Mouse (Mus musculus): ENCODE measurements at regions not wholly inside any gene's neighbourhood (a gene's known extent, or its start where the extent isn't known, plus 50 kb on each side); places are given as distances from the start of the nearest gene placed in this dataset.

DNA sequence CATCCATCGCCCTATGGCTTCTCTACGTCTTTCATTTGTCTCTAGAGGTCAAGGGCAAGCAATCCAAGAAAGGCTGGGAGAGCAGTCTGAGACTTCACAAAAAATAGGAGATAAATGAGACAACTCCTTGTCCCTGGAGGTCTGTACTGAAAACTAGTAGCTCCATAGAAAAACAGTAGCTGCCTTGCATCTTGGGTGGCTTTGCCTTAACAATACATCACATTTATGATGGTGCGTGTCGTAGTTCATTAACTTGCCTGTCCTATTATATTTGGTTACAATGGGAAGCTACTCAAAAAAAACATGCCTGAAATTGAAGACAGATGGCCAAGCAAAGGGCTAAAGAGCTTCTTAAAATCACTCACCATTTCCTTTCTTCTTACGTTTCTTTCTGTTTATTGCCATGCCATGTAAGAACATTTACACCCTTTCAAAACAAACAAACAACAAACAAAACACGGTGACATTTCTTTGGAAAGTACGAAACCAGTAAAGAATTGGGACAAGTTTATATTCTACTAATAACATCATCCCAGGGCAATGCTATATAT is 211.2 kb upstream of the Hhip start:
- no peak overlapping the region for H3K4me2 ChIP-seq (replicated peaks; ENCODE audit: low read depth)
- H3K27me3 ChIP-seq (replicated peaks; ENCODE audit: control insufficient read depth, insufficient read depth, low read length) = no peaks in the 10 kb centered on the region
- H3K4me3 ChIP-seq (ENCODE audit: low read depth, low read length) = no peak overlapping the region
- no peaks in the 10 kb centered on the region for H3K9me3 ChIP-seq (ENCODE audit: control insufficient read depth)
- WGBS = 84% methylated on average over 7 of the region's 7 CpGs
- no peaks in the 10 kb centered on the region for H3K36me3 ChIP-seq (ENCODE audit: control insufficient read depth, insufficient read depth)
- no peak overlapping the region for H3K27ac ChIP-seq (ENCODE audit: low read depth, low read length)
- TF ChIP-seq CTCF (IDR thresholded peaks at IDR 0.05; ENCODE audit: low read depth) = no peak
- ATAC-seq = no peak
- no peak overlapping the region for H3K9ac ChIP-seq (ENCODE audit: low read depth, low read length)
- no peaks in the 10 kb centered on the region for H3K4me1 ChIP-seq (replicated peaks; ENCODE audit: control insufficient read depth, insufficient read depth, low read length)

DNA sequence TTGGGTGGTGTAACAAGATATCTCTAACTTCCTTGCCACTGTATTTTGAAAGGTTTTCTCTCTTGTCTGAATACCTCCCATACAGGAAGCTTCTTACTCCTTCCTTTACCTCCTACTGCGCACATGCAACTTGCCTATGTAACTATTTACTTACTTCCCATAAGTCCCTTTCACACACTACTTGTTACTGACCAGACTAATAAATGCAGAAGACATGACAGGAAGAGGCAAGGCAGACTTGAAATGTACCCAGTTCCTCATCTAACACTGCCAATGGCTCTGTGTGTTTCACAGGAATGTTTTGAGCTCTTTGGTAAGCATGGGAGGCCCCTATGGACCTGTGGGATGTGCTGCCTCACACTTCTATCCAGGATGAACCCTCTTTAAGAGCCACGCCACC is 207.1 kb upstream of the Hhip start:
- Histone ChIP-seq H3K27ac (ENCODE audit: low read depth, low read length) (no peak overlapping the region), H3K4me1 (replicated peaks; ENCODE audit: control insufficient read depth, insufficient read depth, low read length) (no peaks in the 10 kb centered on the region), H3K27me3 (replicated peaks; ENCODE audit: control insufficient read depth, insufficient read depth, low read length) (no peaks in the 10 kb centered on the region), H3K9me3 (ENCODE audit: control insufficient read depth) (no peaks in the 10 kb centered on the region), H3K9ac (ENCODE audit: low read depth, low read length) (no peak overlapping the region), H3K4me2 (replicated peaks; ENCODE audit: low read depth) (no peak overlapping the region), H3K36me3 (ENCODE audit: control insufficient read depth, insufficient read depth) (no peaks in the 10 kb centered on the region), H3K4me3 (ENCODE audit: low read depth, low read length) (no peak overlapping the region)
- ATAC-seq = no peak
- 81% methylated on average over 2 of the region's 2 CpGs for WGBS
- TF ChIP-seq CTCF (IDR thresholded peaks at IDR 0.05; ENCODE audit: low read depth) = no peak

DNA sequence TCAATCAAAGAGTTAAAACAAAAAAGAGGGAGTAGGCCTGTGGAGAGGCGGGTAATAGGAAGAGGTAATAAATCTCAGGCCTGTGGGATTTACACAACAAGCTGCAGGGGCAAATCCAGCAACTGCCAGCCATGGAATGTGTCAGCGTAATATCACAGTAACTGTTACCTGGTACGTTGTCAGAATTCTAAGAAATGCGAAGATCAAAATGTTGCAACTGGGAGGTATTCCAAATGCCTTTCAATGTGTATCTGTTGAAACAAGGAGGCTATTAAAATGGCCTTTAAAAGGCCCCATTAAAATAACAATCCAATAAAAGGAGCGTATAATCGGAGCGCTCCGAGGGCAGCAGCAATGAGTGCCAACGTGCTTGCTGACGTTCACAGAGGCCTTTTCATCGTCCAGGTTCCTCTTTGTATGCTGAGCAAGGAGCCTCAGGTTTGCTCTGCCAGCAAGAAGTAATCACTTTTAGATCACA is 205.7 kb upstream of the Hhip start:
- Histone ChIP-seq H3K4me1 (replicated peaks; ENCODE audit: control insufficient read depth, insufficient read depth, low read length) (no peaks in the 10 kb centered on the region), H3K4me2 (replicated peaks; ENCODE audit: low read depth) (no peak overlapping the region), H3K27ac (ENCODE audit: low read depth, low read length) (no peak overlapping the region), H3K9ac (ENCODE audit: low read depth, low read length) (no peak overlapping the region), H3K27me3 (replicated peaks; ENCODE audit: control insufficient read depth, insufficient read depth, low read length) (no peaks in the 10 kb centered on the region), H3K4me3 (ENCODE audit: low read depth, low read length) (no peak overlapping the region), H3K36me3 (ENCODE audit: control insufficient read depth, insufficient read depth) (no peaks in the 10 kb centered on the region), H3K9me3 (ENCODE audit: control insufficient read depth) (no peaks in the 10 kb centered on the region)
- no peak for TF ChIP-seq CTCF (IDR thresholded peaks at IDR 0.05; ENCODE audit: low read depth)
- 61% methylated on average over 11 of the region's 11 CpGs for WGBS
- no peak for ATAC-seq

DNA sequence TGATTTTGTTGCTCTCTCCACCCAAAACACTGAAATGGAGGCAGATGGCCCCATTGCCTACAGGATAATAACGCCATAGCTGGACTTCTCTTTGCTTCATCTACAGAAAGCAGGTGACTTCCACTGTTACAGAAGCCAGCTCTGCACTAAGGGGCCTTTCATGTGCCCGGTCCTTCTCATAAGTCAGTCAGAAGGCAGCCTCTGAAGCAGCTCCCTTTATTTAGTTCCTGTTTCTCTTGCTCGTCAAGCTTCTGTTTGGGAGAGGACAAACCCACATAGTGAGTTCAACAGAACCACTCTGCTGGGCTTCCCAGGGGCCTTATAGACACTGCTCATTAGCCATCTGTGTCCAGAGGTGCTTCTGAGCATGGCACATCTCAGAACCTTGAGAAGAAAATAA is 205.1 kb upstream of the Hhip start:
- 84% methylated on average over 3 of the region's 3 CpGs for WGBS
- no peak overlapping the region for H3K27ac ChIP-seq (ENCODE audit: low read depth, low read length)
- H3K4me3 ChIP-seq (ENCODE audit: low read depth, low read length) = no peak overlapping the region
- no peak overlapping the region for H3K4me2 ChIP-seq (replicated peaks; ENCODE audit: low read depth)
- no peaks in the 10 kb centered on the region for H3K27me3 ChIP-seq (replicated peaks; ENCODE audit: control insufficient read depth, insufficient read depth, low read length)
- no peak overlapping the region for H3K9ac ChIP-seq (ENCODE audit: low read depth, low read length)
- no peaks in the 10 kb centered on the region for H3K36me3 ChIP-seq (ENCODE audit: control insufficient read depth, insufficient read depth)
- no peak for ATAC-seq
- H3K4me1 ChIP-seq (replicated peaks; ENCODE audit: control insufficient read depth, insufficient read depth, low read length) = no peaks in the 10 kb centered on the region
- no peaks in the 10 kb centered on the region for H3K9me3 ChIP-seq (ENCODE audit: control insufficient read depth)
- TF ChIP-seq CTCF (IDR thresholded peaks at IDR 0.05; ENCODE audit: low read depth) = no peak

DNA sequence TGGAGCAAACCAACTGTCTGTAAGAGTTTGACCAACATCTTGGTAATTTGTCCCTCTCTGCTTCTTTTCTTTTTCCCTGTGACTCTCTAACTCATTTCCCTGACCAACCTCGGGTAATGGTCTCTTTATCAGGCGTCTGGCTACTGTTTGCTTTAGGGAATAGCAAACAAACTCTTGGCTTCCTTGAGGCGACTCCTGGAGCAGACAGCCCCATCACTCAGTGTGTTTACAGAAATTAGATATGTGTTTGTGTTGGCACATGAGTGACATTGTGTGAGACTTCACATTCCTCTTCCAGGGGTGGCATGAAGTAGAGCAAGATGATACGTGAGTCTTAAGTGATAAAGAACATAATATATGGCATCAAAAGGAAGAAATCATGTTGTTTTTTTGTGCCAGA is 195.7 kb upstream of the Hhip start:
- no peak for TF ChIP-seq CTCF (IDR thresholded peaks at IDR 0.05; ENCODE audit: low read depth)
- Histone ChIP-seq H3K27me3 (replicated peaks; ENCODE audit: control insufficient read depth, insufficient read depth, low read length) (no peaks in the 10 kb centered on the region), H3K4me2 (replicated peaks; ENCODE audit: low read depth) (no peak overlapping the region), H3K4me1 (replicated peaks; ENCODE audit: control insufficient read depth, insufficient read depth, low read length) (no peaks in the 10 kb centered on the region), H3K27ac (ENCODE audit: low read depth, low read length) (no peak overlapping the region), H3K9ac (ENCODE audit: low read depth, low read length) (no peak overlapping the region), H3K4me3 (ENCODE audit: low read depth, low read length) (no peak overlapping the region), H3K9me3 (ENCODE audit: control insufficient read depth) (no peaks in the 10 kb centered on the region), H3K36me3 (ENCODE audit: control insufficient read depth, insufficient read depth) (no peaks in the 10 kb centered on the region)
- 21% methylated on average over 4 of the region's 4 CpGs for WGBS
- no peak for ATAC-seq

DNA sequence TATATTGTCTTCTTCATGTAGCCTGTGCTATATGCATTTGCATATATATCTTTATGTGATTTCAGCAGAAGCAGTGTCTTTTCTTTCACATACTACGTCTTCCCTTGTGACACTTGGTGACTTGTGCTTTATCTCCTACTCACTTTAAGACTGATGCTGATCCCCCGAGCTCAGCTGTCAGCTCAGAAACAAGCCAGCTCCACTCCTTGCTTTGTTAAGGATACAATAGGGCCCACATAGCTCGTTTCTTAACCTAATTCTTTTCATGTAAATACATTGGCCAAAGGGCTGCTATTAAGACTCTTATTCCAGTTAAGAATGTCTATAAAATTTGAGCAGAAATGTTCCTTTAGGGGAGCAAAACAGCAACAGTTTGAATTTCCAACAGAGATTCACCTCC is 193.8 kb upstream of the Hhip start:
- Histone ChIP-seq H3K27me3 (replicated peaks; ENCODE audit: control insufficient read depth, insufficient read depth, low read length) (no peaks in the 10 kb centered on the region), H3K36me3 (ENCODE audit: control insufficient read depth, insufficient read depth) (no peaks in the 10 kb centered on the region), H3K9me3 (ENCODE audit: control insufficient read depth) (no peaks in the 10 kb centered on the region), H3K4me2 (replicated peaks; ENCODE audit: low read depth) (no peak overlapping the region), H3K9ac (ENCODE audit: low read depth, low read length) (no peak overlapping the region), H3K27ac (ENCODE audit: low read depth, low read length) (no peak overlapping the region), H3K4me3 (ENCODE audit: low read depth, low read length) (no peak overlapping the region), H3K4me1 (replicated peaks; ENCODE audit: control insufficient read depth, insufficient read depth, low read length) (no peaks in the 10 kb centered on the region)
- no peak for TF ChIP-seq CTCF (IDR thresholded peaks at IDR 0.05; ENCODE audit: low read depth)
- ATAC-seq = no peak
- WGBS = 50% methylated on average over 3 of the region's 3 CpGs
